Mouse (Mus musculus) lung, adult 18-20 months (tissue): ENCODE measurements around the gene Pola2.

ENCODE experiments used
- DNase-seq, 2 experiments: peaks; one replicate each; pipeline ENCODE4 v3.0.0; 2022; ENCODE audit warnings: mixed read lengths in 2 of 2

The Pola2 gene

GRCm38 (mm10) chr19:5893282-5894001, 70.6 kb downstream of the Pola2 start:
- no peak for DNase-seq

DNA sequence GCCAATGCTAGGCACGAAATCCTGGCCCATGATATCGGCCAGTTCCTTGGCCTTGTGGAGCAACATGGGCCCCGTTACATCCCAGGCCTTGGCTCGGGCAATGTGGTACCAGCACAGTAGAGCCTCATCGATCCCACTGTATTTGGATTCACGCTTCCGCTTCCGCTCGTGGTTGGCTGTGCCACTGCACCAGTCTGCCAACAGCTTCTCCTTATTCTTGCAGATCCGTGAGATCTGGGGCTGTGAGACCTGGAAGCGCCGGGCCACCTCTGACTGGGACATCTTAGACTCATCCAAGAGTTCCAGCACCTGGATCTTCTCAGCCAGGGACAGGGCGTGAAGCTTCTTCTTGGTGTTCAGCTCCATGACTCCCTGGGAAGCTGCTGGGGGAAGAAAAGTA, 71.3 kb downstream of the Pola2 start:
- no peak for DNase-seq

- DNase-seq = no peak
These were observed 71.7 kb downstream of the Pola2 start for GRCm38 (mm10) chr19:5892262-5892661.

GRCm38 (mm10) chr19:5891521-5892258, 72.3 kb downstream of the Pola2 start:
- no peak for DNase-seq
